Mouse (Mus musculus): ENCODE data around the gene Tpx2. TPM values are rescaled to one million over a fixed set of nuclear protein-coding genes. Genes with fewer than 3 reads are reported as not detected.
A peak's percentile ranks its signal among the peaks of the same experiment; 100 is the strongest.

Gene Tpx2
- polyA plus RNA-seq, 1 experiment from 2014 or later = 153 TPM

- H3K9me3 ChIP-seq (replicated peaks) = no peaks in the 10 kb centered on the region
- no peaks in the 10 kb centered on the region for H3K36me3 ChIP-seq
- H3K27ac ChIP-seq (replicated peaks) = no peak overlapping the region
- H3K4me3 ChIP-seq = no peak overlapping the region
- H3K27me3 ChIP-seq (ENCODE audit: low read depth, poor library complexity, severe bottlenecking) = peaks cover 63% of the 10 kb centered on the region
- peaks cover 25% of the 10 kb centered on the region for H3K4me1 ChIP-seq
- 39% methylated on average over 7 of the region's 7 CpGs for WGBS
- DNase-seq (ENCODE audit: low spot score) = no peak
Observed at GRCm38 (mm10) chr2:152913471-152913870, 65.7 kb downstream of the Tpx2 start.

GRCm38 (mm10) chr2:152914310-152915120, 66.8 kb downstream of the Tpx2 start:
- H3K36me3 ChIP-seq = no peaks in the 10 kb centered on the region
- H3K27ac ChIP-seq (replicated peaks) = no peak overlapping the region
- peaks cover 63% of the 10 kb centered on the region for H3K27me3 ChIP-seq (ENCODE audit: low read depth, poor library complexity, severe bottlenecking)
- no peaks in the 10 kb centered on the region for H3K9me3 ChIP-seq (replicated peaks)
- H3K4me1 ChIP-seq = peaks cover 32% of the 10 kb centered on the region
- H3K4me3 ChIP-seq = peak overlapping the region; percentile 38
- DNase-seq (ENCODE audit: low spot score) = peak; percentile 84
- WGBS = 4% methylated on average over 18 of the region's 18 CpGs

DNA sequence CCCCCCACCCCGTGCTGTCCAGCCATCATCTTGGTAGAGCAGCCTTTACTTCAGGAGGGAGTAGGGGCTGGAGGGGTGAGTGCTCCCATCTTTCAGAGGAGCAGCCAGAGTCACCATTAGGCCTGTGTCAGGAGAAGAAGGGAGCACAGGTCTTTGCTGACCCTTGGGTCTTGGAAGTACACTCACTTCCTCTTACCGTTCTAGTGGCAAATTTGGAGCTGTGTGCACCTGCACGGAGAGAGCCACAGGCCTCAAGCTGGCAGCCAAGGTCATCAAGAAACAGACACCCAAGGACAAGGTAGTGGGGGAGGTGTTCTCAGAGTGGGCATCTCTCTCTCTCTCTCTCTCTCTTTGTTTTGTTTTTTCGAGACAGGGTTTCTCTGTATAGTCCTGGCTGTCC, 67.7 kb downstream of the Tpx2 start:
- peaks cover 59% of the 10 kb centered on the region for H3K27me3 ChIP-seq (ENCODE audit: low read depth, poor library complexity, severe bottlenecking)
- H3K4me1 ChIP-seq = peaks cover 32% of the 10 kb centered on the region
- no peaks in the 10 kb centered on the region for H3K9me3 ChIP-seq (replicated peaks)
- 76% methylated on average over 4 of the region's 4 CpGs for WGBS
- H3K4me3 ChIP-seq = no peak overlapping the region
- H3K36me3 ChIP-seq = no peaks in the 10 kb centered on the region
- H3K27ac ChIP-seq (replicated peaks) = no peak overlapping the region
- DNase-seq (ENCODE audit: low spot score) = no peak

DNA sequence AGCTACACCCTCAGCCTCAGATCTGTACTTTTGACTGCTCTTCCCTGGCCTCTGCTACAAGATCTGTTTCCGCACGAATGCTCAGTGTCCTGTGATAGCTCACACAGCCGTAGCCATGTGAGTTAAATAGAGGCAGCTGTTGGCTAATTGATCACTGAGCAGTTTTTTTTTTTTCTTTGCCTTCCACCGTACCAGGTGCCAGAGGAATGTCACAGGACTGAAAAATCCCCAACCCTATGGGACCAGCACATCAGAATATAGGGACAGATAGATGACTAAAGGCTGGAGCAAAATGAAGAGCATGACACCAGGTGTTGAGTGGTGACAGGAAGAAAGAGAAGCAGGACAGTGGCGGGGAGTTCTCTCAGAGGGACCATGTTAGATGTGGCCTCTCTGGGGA, 68.3 kb downstream of the Tpx2 start:
- Histone ChIP-seq H3K27me3 (ENCODE audit: low read depth, poor library complexity, severe bottlenecking) (peaks cover 53% of the 10 kb centered on the region), H3K36me3 (no peaks in the 10 kb centered on the region), H3K4me1 (peaks cover 28% of the 10 kb centered on the region), H3K27ac (replicated peaks) (no peak overlapping the region), H3K9me3 (replicated peaks) (no peaks in the 10 kb centered on the region), H3K4me3 (no peak overlapping the region)
- 67% methylated on average over 5 of the region's 5 CpGs for WGBS
- no peak for DNase-seq (ENCODE audit: low spot score)

DNA sequence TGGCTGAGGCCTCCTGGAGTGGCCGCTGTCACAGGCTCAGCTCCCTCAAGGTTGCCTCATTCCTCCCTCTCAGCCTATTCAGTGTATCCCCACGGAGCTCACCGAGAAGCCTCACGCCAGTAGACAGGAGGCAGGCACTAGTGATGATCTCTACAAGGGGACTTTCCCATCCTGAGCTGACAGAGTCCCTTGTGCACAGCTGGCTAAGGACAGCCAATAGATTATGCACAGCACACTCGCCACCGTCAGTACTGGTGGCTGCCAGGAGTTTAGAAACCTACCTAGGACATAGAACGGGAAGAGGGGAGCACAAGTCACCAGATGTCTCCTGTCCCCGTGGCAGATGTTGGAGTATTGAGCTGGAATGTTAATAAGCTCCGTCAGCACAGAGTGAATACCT, 69.9 kb downstream of the Tpx2 start:
- 71% methylated on average over 9 of the region's 9 CpGs for WGBS
- Histone ChIP-seq H3K4me3 (no peak overlapping the region), H3K27ac (replicated peaks) (no peak overlapping the region), H3K9me3 (replicated peaks) (no peaks in the 10 kb centered on the region), H3K4me1 (peaks cover 35% of the 10 kb centered on the region), H3K36me3 (no peaks in the 10 kb centered on the region), H3K27me3 (ENCODE audit: low read depth, poor library complexity, severe bottlenecking) (peaks cover 37% of the 10 kb centered on the region)
- no peak for DNase-seq (ENCODE audit: low spot score)

DNA sequence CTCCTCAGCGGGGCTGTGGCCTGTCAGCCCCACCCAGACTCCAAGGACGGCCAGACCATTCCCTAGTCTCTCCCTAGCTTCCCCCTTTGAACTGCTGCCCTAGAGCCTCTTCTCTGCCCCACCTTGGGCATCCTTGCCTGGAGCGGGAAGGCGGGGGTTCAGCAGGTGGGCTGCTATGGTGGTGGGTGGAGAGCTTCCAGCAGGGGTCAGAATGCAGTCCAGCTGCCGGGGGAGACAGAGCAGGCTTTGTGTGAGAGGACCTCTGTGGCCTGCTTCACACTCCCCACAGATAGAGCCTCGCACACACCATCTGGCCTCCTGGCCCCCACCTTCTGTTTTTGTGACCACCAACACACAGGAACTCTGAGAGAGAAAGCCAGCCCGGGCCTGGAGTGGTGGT, 74.6 kb downstream of the Tpx2 start:
- Histone ChIP-seq H3K9me3 (replicated peaks) (no peaks in the 10 kb centered on the region), H3K36me3 (no peaks in the 10 kb centered on the region), H3K27ac (replicated peaks) (peak overlapping the region; percentile 42), H3K4me3 (no peak overlapping the region), H3K27me3 (ENCODE audit: low read depth, poor library complexity, severe bottlenecking) (peaks cover 8% of the 10 kb centered on the region), H3K4me1 (peaks cover 55% of the 10 kb centered on the region)
- 35% methylated on average over 7 of the region's 7 CpGs for WGBS
- no peak for DNase-seq (ENCODE audit: low spot score)

DNA sequence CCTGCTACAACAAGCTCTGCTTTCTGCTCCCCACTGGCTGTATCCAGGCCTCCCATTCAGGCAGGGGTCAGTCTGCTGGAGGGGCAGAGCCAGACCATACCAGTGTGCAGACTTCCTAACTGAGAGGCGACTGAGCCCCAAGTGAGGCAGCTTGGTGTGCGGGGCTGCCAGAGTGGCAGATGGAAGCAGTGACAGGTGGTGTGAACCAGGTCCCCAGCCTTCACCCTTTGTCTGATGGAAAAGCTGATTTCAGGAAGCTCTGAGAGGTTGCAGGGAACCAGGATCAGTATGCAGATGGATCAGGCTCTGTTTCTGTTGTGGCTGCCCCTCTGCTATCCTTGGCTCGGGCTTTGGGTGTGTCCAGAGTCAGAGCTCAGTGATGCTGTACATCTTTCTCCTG, 75.9 kb downstream of the Tpx2 start:
- no peak for DNase-seq (ENCODE audit: low spot score)
- peaks cover 51% of the 10 kb centered on the region for H3K4me1 ChIP-seq
- WGBS = 72% methylated on average over 3 of the region's 3 CpGs
- H3K27me3 ChIP-seq (ENCODE audit: low read depth, poor library complexity, severe bottlenecking) = peaks cover 5% of the 10 kb centered on the region; the same call in 1 of the 2 replicates
- no peaks in the 10 kb centered on the region for H3K36me3 ChIP-seq
- H3K9me3 ChIP-seq (replicated peaks) = no peaks in the 10 kb centered on the region
- H3K27ac ChIP-seq (replicated peaks) = peak overlapping the region; percentile 60
- H3K4me3 ChIP-seq = no peak overlapping the region

DNA sequence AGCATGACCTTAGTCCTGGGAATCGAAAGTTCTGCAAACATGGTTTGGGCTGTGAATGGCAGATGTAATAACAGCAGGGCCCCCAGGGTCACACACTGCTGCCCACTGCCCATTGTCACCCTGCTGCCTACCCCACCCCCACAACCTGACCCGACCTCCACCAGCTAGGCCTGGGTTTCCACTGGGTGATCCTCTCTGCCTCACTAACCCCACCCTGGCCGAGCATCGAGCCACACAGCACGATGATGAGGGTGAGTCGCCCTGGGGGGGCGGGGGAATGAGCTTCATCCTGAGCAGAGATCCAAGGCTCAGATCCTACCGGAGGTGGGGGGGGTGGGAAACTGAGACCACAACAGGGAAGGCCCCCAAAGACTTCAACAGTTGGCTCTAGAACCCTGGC, 76.4 kb downstream of the Tpx2 start:
- Histone ChIP-seq H3K4me3 (no peak overlapping the region), H3K27me3 (ENCODE audit: low read depth, poor library complexity, severe bottlenecking) (peaks cover 5% of the 10 kb centered on the region; the same call in 1 of the 2 replicates), H3K27ac (replicated peaks) (peak overlapping the region; percentile 60), H3K4me1 (peaks cover 46% of the 10 kb centered on the region), H3K36me3 (no peaks in the 10 kb centered on the region), H3K9me3 (replicated peaks) (no peaks in the 10 kb centered on the region)
- DNase-seq (ENCODE audit: low spot score) = no peak
- 53% methylated on average over 8 of the region's 8 CpGs for WGBS

GRCm38 (mm10) chr2:152924543-152924942, 76.8 kb downstream of the Tpx2 start:
- Histone ChIP-seq H3K9me3 (replicated peaks) (no peaks in the 10 kb centered on the region), H3K36me3 (no peaks in the 10 kb centered on the region), H3K27me3 (ENCODE audit: low read depth, poor library complexity, severe bottlenecking) (peaks cover 5% of the 10 kb centered on the region; the same call in 1 of the 2 replicates), H3K4me3 (no peak overlapping the region), H3K4me1 (peaks cover 45% of the 10 kb centered on the region), H3K27ac (replicated peaks) (peak overlapping the region; percentile 72; the same call in 1 of the 2 replicates)
- WGBS = 82% methylated on average over 5 of the region's 5 CpGs
- no peak for DNase-seq (ENCODE audit: low spot score)

DNA sequence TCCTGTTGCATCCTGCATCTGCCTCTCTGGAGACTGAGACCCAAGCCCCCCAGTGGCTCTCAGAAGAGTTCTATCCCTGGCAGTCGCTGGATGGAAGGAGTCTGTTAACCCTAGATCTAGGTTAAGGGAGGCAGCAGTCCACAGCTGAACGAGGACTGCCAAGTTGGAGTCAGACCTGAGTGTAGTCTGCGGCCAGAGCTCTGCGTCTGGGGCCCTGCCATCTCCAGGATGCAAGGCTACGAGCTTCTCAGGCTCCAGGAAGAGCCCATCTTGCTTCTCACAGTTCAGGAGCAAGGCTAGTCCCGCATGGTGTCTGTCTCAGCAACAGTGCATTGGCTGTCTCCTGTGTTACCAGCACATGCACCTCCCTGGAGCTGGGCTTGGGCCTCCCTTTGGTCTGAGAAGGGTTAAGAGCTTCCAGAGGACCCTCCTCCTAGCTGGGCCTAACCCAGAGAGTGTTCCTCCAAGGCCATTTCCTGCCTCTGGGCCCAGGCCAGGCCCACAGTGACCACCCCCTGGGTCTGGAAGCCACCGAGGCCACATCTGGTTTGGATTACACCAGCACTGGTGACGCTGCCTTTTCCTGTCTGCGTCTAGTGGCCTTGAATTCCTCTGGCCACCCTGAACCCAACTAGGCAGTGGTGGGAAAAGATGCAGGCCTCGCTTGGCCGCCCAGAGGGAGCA, 77.6 kb downstream of the Tpx2 start:
- WGBS = 59% methylated on average over 11 of the region's 11 CpGs
- Histone ChIP-seq H3K27ac (replicated peaks) (peak overlapping the region; percentile 72), H3K9me3 (replicated peaks) (no peaks in the 10 kb centered on the region), H3K36me3 (no peaks in the 10 kb centered on the region), H3K4me3 (no peak overlapping the region), H3K4me1 (peaks cover 52% of the 10 kb centered on the region), H3K27me3 (ENCODE audit: low read depth, poor library complexity, severe bottlenecking) (peaks cover 5% of the 10 kb centered on the region; the same call in 1 of the 2 replicates)
- DNase-seq (ENCODE audit: low spot score) = peak; percentile 51

DNA sequence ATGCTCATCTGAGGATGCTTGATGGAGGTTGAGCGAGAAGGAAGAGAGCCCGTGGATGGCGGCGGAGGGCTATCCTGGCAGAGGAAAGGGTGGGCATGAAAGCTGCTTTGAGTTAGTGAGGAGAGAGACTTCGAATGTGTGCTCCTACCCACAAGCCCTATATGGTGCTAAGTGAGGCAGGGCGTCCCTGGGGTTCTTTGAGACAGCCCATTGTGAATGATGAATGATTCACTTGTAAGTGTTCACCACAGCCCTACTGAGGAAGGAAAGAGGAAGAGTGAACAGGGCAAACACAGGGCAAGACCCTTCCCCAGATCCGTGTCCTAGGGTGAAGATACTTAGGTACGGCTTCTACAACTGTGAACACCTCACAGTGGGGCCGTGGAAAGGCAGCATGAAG, 79.1 kb downstream of the Tpx2 start:
- Histone ChIP-seq H3K27me3 (ENCODE audit: low read depth, poor library complexity, severe bottlenecking) (peaks cover 5% of the 10 kb centered on the region; the same call in 1 of the 2 replicates), H3K9me3 (replicated peaks) (no peaks in the 10 kb centered on the region), H3K4me3 (no peak overlapping the region), H3K27ac (replicated peaks) (0 out of 2 replicates have a peak overlapping the region, but pooled peaks have one; percentile 55), H3K4me1 (peaks cover 51% of the 10 kb centered on the region), H3K36me3 (no peaks in the 10 kb centered on the region)
- WGBS = 83% methylated on average over 9 of the region's 9 CpGs
- no peak for DNase-seq (ENCODE audit: low spot score)

GRCm38 (mm10) chr2:152927371-152927770, 79.6 kb downstream of the Tpx2 start:
- H3K9me3 ChIP-seq (replicated peaks) = no peaks in the 10 kb centered on the region
- DNase-seq (ENCODE audit: low spot score) = no peak
- 73% methylated on average over 5 of the region's 5 CpGs for WGBS
- H3K36me3 ChIP-seq = no peaks in the 10 kb centered on the region
- H3K4me3 ChIP-seq = no peak overlapping the region
- H3K4me1 ChIP-seq = peaks cover 46% of the 10 kb centered on the region
- H3K27me3 ChIP-seq (ENCODE audit: low read depth, poor library complexity, severe bottlenecking) = peaks cover 9% of the 10 kb centered on the region; the same call in 1 of the 2 replicates
- H3K27ac ChIP-seq (replicated peaks) = 0 out of 2 replicates have a peak overlapping the region, but pooled peaks have one; percentile 55

Data from midbrain, embryonic 10.5 days (tissue).